Mouse (Mus musculus) limb, embryonic 11.5 days (tissue): ENCODE results near the gene Sec61a1. TPM values are rescaled to one million over a fixed set of nuclear protein-coding genes. Genes with fewer than 3 reads are reported as not detected.
A peak's percentile ranks its signal among the peaks of the same experiment; 100 is the strongest.

Experiments used
- ATAC-seq: fragments of 200-750 bp; cut with Nextera tagmentation; 2 replicates; pipeline ENCODE4 v1.8.0; 2017; ENCODE audit warnings: low read depth; ENCODE audit not compliant: insufficient number of reproducible peaks, low FRiP score, low TSS enrichment
- DNase-seq: peaks from one replicate; pipeline ENCODE4 v3.0.0-alpha.2; 2015; ENCODE audit warnings: low spot score
- H3K27ac ChIP-seq: fragments of 300-500 bp; sonication (generic); replicated peaks from 2 replicates; pipeline ENCODE4 v1.5.1; 2014; ENCODE audit warnings: low read depth, mild to moderate bottlenecking, low read length
- H3K27me3 ChIP-seq: fragments of 300-500 bp; sonication (generic); 2 replicates; pipeline ENCODE4 v1.6.1; 2014; ENCODE audit warnings: mild to moderate bottlenecking, low read length, mixed read lengths; ENCODE audit not compliant: control insufficient read depth, insufficient read depth
- H3K36me3 ChIP-seq: fragments of 300-500 bp; sonication (generic); 2 replicates; pipeline ENCODE4 v1.6.1; 2014; ENCODE audit warnings: mild to moderate bottlenecking, low read length, moderate library complexity, mixed read lengths; ENCODE audit not compliant: control insufficient read depth, insufficient read depth
- H3K4me1 ChIP-seq: fragments of 300-500 bp; sonication (generic); 2 replicates; pipeline ENCODE4 v1.6.1; 2014; ENCODE audit warnings: low read length, mixed read lengths; ENCODE audit not compliant: control insufficient read depth, insufficient read depth
- H3K4me2 ChIP-seq: fragments of 300-500 bp; sonication (generic); 2 replicates; pipeline ENCODE4 v1.6.1; 2014; ENCODE audit warnings: low read depth, mild to moderate bottlenecking, moderate library complexity; ENCODE audit not compliant: severe bottlenecking
- H3K4me3 ChIP-seq: fragments of 300-500 bp; sonication (generic); 2 replicates; pipeline ENCODE4 v1.5.1; 2014; ENCODE audit warnings: low read depth, low read length
- H3K9ac ChIP-seq: fragments of 300-500 bp; sonication (generic); 2 replicates; pipeline ENCODE4 v1.6.1; 2014; ENCODE audit warnings: mild to moderate bottlenecking, low read length
- H3K9me3 ChIP-seq: fragments of 300-500 bp; sonication (generic); 2 replicates; pipeline ENCODE4 v1.6.1; 2016; ENCODE audit warnings: low read length; ENCODE audit not compliant: control insufficient read depth
- WGBS: fragments of 180-500 bp; shearing (Covaris S2); extraction: QIAGEN DNeasy Blood & Tissue Kit; methylation state at CpG from one replicate; pipeline ENCODE4 v1.1.7; 2014; 5-methylcytosine and 5-hydroxymethylcytosine counted together
- polyA plus RNA-seq: library from polyadenylated mRNA; unstranded; fragments of >200 nt; fragmentation: Nextera tagmentation; extraction: Ambion mirVana; gene quantifications from 2 replicates; pipeline ENCODE4 v1.2.1, GENCODE M21; 2014

The Sec61a1 gene
- polyA plus RNA-seq, 1 experiment from 2014 or later: 191 TPM

DNA sequence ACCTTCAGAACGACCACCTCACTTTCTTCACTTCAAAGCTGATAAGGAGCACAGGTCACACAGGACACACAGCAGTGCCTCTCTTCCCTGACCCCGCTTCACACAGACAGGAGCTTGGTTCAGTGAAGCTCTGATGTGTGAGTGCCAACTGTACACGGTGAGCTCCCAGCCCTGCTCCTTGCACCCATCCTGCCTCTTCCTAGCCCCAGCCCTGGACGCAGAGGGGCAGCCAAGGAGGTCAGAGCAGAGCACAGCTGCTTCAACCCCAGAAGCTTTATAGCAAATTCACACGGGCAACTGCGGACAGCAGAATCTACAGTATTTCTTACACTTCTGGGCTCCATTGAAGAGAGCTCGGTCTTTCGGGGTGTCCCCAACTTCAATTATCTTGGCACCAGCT lies 4.7 kb downstream of the Sec61a1 start:
- no peaks in the 10 kb centered on the region for H3K27me3 ChIP-seq
- peaks cover 8% of the 10 kb centered on the region for H3K4me1 ChIP-seq
- no peak overlapping the region for H3K4me3 ChIP-seq
- H3K4me2 ChIP-seq: no peak overlapping the region
- H3K36me3 ChIP-seq: peaks cover 33% of the 10 kb centered on the region
- H3K9ac ChIP-seq: no peak overlapping the region
- no peak overlapping the region for H3K27ac ChIP-seq
- 89% methylated on average over 8 of the region's 8 CpGs for WGBS
- ATAC-seq: no peak
- DNase-seq: no peak
- no peaks in the 10 kb centered on the region for H3K9me3 ChIP-seq

DNA sequence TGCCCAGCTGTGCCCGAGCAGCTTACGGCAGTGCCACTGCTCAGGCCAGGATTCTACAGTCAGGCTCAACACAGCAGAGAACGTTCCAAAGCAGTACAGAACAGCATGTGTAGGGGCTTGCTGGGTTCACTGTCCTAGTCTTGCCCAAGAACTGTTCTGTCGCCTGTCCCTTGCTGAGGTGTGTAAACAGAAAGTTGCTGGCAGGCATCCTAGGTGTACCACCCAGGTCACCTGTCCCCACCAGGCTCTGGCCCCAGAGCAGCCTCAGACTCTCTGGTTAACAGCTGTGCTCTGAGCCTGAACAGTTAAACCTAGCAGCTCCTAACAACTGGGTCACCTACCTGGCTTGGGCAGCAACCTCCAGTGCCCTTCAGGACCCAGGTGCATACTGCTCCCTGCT lies 15.7 kb downstream of the Sec61a1 start:
- Histone ChIP-seq H3K27ac (no peak overlapping the region), H3K9me3 (no peaks in the 10 kb centered on the region), H3K27me3 (no peaks in the 10 kb centered on the region), H3K4me3 (no peak overlapping the region), H3K4me1 (0 out of 2 replicates have a peak, but pooled peaks cover 4% of the 10 kb centered on the region), H3K9ac (no peak overlapping the region), H3K36me3 (peaks cover 30% of the 10 kb centered on the region), H3K4me2 (no peak overlapping the region)
- WGBS: 90% methylated on average over 4 of the region's 4 CpGs
- no peak for DNase-seq
- ATAC-seq: no peak

DNA sequence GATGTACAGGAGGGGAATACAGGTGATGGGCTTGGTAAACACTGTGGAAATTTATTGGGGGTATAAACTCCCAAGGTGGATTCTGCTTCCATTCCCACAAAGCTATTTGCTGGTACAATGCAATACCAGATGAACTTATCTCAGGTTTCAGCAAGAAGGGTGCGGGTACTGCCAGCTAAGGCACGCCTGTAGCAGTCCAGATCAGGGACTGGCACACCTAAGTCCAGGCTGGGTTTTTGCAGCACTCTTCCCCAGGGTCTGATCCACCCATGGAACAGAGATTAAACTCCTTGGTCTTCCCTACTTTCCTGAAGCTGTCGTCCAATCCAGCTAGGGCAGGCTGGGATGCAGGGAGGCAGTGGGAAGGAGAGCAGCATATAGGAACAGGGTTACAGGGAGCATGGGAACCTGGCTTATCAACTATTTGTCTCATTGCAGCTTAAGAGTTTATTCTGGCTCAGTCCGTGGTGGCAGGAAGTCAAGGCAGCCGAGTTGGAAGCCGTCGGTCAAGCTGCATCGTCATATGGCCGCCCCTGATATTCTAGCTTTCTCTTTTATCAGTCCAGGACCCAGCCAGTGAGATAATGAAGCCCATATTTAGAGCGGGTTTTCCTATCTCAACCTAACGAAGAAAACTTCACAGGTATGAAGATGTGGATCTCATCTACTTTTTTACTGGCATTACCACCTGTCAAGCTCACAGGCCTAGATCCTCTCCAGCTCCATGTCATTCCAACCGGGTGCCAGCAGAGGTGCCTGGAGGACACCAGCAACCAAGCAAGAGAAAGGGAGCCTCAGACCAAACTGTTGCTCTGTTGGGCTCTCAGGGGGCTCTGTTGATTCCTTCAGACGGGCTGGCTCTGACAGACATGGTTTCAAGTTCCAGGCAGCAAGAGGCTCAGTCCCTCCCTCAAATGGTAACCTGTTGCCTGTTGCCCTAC lies 16.4 kb downstream of the Sec61a1 start:
- no peak overlapping the region for H3K27ac ChIP-seq
- peaks cover 30% of the 10 kb centered on the region for H3K36me3 ChIP-seq
- H3K4me3 ChIP-seq: no peak overlapping the region
- H3K9me3 ChIP-seq: no peaks in the 10 kb centered on the region
- 0 out of 2 replicates have a peak, but pooled peaks cover 4% of the 10 kb centered on the region for H3K4me1 ChIP-seq
- WGBS: 80% methylated on average over 13 of the region's 13 CpGs
- H3K27me3 ChIP-seq: no peaks in the 10 kb centered on the region
- DNase-seq (no peak), ATAC-seq (no peak)
- no peak overlapping the region for H3K4me2 ChIP-seq
- H3K9ac ChIP-seq: no peak overlapping the region

DNA sequence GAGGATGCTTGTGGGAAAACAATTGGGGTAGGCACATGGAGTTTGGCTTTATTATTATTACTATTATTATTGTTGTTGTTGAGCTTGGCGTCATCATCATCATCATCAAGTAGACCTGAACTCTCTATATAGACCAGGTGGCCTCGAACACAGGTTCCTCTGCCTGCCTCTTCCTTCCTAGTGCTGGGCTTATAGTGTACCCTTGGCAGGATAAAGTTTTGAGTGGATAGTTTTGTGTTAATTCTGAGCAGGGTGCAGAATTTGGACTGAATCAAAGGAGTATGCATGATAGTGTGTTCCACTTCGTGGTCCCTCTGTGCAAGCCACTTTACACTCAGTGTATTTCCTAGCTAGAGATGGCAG lies 18.3 kb downstream of the Sec61a1 start:
- Histone ChIP-seq H3K4me1 (0 out of 2 replicates have a peak, but pooled peaks cover 4% of the 10 kb centered on the region), H3K36me3 (peaks cover 16% of the 10 kb centered on the region), H3K9ac (peak overlapping the region; percentile 58; the same call in 1 of the 2 replicates), H3K4me3 (peak overlapping the region; percentile 45), H3K4me2 (peak overlapping the region; percentile 95), H3K9me3 (no peaks in the 10 kb centered on the region), H3K27me3 (no peaks in the 10 kb centered on the region), H3K27ac (no peak overlapping the region)
- WGBS: 6% methylated on average over 3 of the region's 3 CpGs
- ATAC-seq (peak; percentile 23), DNase-seq (no peak)

DNA sequence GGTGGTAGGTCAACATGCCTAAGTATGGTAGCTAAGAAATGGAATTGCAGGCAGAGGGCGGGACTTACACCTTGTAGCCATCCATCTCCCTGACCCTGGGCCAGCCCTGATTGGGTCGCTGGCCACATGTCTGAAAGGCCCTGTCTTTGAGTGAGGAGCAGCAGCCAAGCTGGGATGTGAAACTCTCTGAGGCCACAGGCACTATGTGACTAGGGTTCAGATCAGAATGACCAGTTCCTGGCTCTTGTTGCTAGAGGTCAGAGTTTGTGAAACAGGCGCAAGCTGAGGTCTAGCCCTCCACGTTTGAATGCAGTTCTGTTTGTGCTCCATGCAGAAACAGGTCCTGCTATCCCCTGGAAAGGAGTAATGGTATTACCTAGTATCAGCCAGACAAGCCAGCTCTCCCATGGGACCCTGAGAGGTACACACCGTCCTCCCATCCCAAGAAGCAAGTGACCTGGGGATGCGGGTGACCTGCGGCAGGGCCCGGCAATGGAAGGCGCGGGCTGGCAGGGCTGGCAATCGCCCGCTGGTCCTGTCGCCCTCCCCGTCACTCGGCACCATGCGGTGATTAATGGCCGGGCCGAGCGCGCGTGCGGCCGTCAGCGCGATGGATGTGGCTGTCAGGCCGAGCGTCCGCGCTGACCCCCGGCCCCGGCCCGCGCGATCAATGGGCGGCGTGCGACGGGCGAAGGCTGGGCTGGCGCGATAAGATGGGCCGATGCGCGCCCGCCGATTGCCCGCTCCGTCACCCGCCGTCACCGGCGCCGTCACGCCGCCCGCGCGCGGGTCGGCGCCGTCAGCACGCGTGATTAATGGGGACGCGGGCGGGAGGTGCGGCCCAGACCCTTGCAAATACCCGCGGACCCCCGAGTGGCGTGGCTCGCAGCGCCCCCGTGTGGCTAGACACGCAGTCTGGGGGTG lies 19.0 kb downstream of the Sec61a1 start:
- 0 out of 2 replicates have a peak, but pooled peaks cover 4% of the 10 kb centered on the region for H3K4me1 ChIP-seq
- no peaks in the 10 kb centered on the region for H3K9me3 ChIP-seq
- peak overlapping the region; percentile 95 for H3K4me2 ChIP-seq
- no peaks in the 10 kb centered on the region for H3K27me3 ChIP-seq
- H3K27ac ChIP-seq: no peak overlapping the region
- peak overlapping the region; percentile 58 for H3K9ac ChIP-seq
- H3K36me3 ChIP-seq: peaks cover 11% of the 10 kb centered on the region
- WGBS: 2% methylated on average over 59 of the region's 76 CpGs
- DNase-seq: peak; percentile 90
- H3K4me3 ChIP-seq: peak overlapping the region; percentile 45
- peak; percentile 86 for ATAC-seq

DNA sequence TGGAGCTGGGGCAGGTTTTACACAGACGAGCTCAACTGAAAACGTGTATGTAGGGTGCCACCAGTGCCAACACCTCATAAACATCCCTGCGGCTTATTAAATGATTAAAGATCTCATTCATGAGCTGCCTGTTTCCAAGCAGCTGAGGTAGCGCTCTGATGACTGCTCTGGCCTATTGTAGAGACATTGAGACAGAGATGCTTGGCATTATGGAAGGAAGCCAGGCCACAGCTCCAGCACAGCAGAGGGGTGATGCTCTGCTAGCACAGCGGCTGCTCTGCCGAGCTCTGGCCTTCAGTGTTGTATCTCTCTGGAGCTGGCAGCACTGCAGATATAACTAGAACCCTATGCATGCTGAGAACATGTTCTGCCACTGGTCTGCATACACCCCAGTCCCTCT lies 25.0 kb downstream of the Sec61a1 start:
- DNase-seq (no peak), ATAC-seq (no peak)
- no peaks in the 10 kb centered on the region for H3K9me3 ChIP-seq
- no peak overlapping the region for H3K4me2 ChIP-seq
- WGBS: 82% methylated on average over 6 of the region's 6 CpGs
- no peaks in the 10 kb centered on the region for H3K4me1 ChIP-seq
- H3K4me3 ChIP-seq: no peak overlapping the region
- H3K27me3 ChIP-seq: no peaks in the 10 kb centered on the region
- H3K9ac ChIP-seq: no peak overlapping the region
- peaks cover 8% of the 10 kb centered on the region for H3K36me3 ChIP-seq
- no peak overlapping the region for H3K27ac ChIP-seq

DNA sequence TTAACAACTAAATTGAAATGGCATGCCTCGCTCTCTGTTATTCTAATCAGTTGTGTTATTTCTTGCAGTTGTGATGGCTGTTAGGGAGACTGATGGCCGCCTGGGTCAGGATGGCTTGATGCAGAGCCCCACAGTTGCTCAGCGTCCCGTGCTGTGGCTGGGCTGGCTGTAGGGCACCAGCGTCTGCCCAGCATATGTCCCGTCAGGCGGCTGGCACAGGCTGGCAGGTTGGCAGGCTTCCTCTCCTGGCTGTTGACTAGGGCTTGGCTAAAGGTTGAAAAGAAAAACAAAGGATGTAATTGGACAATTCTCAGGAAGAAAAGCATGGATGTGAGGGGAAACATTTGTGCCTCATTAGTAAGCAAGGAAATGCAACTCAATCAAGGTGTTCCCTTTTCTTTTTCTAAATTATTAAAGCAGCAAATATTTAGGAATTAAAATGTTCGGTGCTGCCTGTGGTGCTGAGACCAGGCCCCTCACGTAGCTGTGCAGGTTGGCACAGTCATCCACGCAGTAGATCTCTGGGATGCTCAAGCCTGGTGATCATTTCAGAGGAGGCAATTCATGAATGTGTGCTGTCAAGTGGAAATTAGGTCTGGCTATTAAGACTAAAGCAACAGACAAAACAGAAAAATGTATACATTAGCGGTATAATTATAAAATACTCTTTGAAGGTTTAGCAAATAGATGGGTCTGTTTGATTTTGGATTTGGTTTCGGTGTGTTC lies 27.9 kb downstream of the Sec61a1 start:
- DNase-seq: no peak
- Histone ChIP-seq H3K4me3 (no peak overlapping the region), H3K36me3 (peaks cover 14% of the 10 kb centered on the region; the same call in 1 of the 2 replicates), H3K9me3 (no peaks in the 10 kb centered on the region), H3K9ac (no peak overlapping the region), H3K4me2 (no peak overlapping the region), H3K4me1 (no peaks in the 10 kb centered on the region), H3K27me3 (no peaks in the 10 kb centered on the region), H3K27ac (no peak overlapping the region)
- no peak for ATAC-seq
- WGBS: 97% methylated on average over 12 of the region's 12 CpGs

DNA sequence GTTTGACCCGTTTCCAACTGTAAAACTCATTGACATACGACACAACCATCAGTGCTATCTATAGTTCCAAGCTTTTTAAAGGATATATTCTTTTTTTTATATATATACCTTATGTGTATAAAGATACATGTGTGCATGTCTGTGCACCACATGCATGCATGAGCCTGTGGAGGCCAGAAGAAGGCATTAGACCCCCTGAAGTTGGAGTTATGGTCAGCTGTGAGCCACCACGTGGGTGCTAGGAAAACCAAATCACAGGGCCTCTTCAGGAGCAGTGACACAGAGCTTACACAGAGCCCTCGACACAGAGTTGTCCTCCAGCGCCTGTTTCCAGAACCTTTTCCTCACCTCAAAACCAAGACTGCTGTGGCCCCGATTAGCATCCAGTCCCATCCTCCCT lies 28.9 kb downstream of the Sec61a1 start:
- Histone ChIP-seq H3K4me3 (no peak overlapping the region), H3K9ac (no peak overlapping the region), H3K36me3 (peaks cover 15% of the 10 kb centered on the region), H3K4me1 (no peaks in the 10 kb centered on the region), H3K27ac (no peak overlapping the region), H3K27me3 (no peaks in the 10 kb centered on the region), H3K4me2 (no peak overlapping the region), H3K9me3 (no peaks in the 10 kb centered on the region)
- ATAC-seq: no peak
- WGBS: 90% methylated on average over 6 of the region's 6 CpGs
- no peak for DNase-seq
